Mouse (Mus musculus) testis, adult 2 months (tissue): ENCODE measurements around the gene Hook2.

Experiments
- CTCF ChIP-seq: fragments of 200-500 bp; IDR thresholded peaks from 2 replicates; pipeline ENCODE4 v1.5.1; 2012; ENCODE audit warnings: low read depth, mild to moderate bottlenecking, inconsistent platforms, low read length, moderate library complexity; ENCODE audit not compliant: control insufficient read depth, insufficient read depth, insufficient replicate concordance
- POLR2A ChIP-seq: fragments of 200-500 bp; IDR thresholded peaks from 2 replicates; pipeline ENCODE4 v1.6.1; 2012; ENCODE audit warnings: low read depth, mild to moderate bottlenecking, inconsistent platforms, low read length, moderate library complexity; ENCODE audit not compliant: control insufficient read depth

DNA sequence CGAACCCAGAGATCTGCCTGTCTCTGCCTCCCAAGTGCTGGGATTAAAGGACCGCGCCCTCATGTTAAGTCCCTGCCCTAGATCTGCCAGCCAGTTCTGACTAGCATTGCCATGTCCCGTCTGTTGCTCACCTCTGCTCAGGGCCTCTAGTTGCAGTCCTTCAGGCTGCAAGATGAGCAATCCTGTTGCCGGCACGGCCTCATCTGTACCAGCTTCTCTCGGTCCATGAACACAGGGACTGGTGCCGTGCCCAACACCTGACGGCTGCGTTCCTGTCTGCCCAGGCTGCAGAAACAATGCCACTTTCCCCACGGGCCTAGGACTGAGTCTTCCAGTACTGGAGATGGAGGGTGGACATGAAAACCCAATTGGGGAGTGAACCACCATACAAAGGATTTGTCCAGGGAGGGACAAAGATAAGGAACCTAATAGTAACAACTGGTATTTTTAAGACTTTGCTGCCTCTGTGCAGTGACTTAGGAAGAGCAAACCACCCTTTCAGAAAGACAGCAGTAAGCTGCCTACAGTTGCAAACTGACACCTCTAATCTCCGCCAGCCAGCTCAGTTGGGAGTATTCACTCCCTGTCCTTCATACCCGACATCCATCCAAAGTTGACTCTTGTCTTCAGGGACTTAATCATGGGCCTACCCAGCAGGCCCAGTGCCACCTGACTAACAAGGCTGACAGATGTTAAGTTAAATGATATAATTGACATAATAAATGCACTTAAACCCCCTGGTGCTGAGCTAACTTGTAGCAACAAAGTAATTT lies 22.7 kb upstream of the Hook2 start:
- TF ChIP-seq CTCF = no peak
- no peak for TF ChIP-seq POLR2A
